Mouse (Mus musculus) midbrain, postnatal 0 days (tissue): ENCODE data around the gene Gpr132. TPM values are rescaled to one million over a fixed set of nuclear protein-coding genes. Genes with fewer than 3 reads are reported as not detected.

Experiments
- ATAC-seq: fragments of 200-750 bp; cut with Nextera tagmentation; 2 replicates; pipeline ENCODE4 v1.8.0; 2017; ENCODE audit warnings: moderate number of reproducible peaks, mild to moderate bottlenecking, moderate TSS enrichment, moderate library complexity; ENCODE audit not compliant: low FRiP score
- DNase-seq: peaks from one replicate; pipeline ENCODE4 v3.0.0-alpha.2; 2015; ENCODE audit warnings: low spot score
- H3K27ac ChIP-seq: fragments of 300-500 bp; sonication (generic); 2 replicates; pipeline ENCODE4 v1.5.1; 2014; ENCODE audit warnings: low read depth, mild to moderate bottlenecking, low read length, mixed read lengths
- H3K27me3 ChIP-seq: fragments of 300-500 bp; sonication (generic); 2 replicates; pipeline ENCODE4 v1.6.1; 2014; ENCODE audit warnings: low read length, control low read depth, mixed read lengths; ENCODE audit not compliant: insufficient read depth
- H3K36me3 ChIP-seq: fragments of 300-500 bp; sonication (generic); 2 replicates; pipeline ENCODE4 v1.6.1; 2014; ENCODE audit warnings: low read length, control low read depth, mixed read lengths; ENCODE audit not compliant: insufficient read depth
- H3K4me1 ChIP-seq: fragments of 300-500 bp; sonication (generic); 2 replicates; pipeline ENCODE4 v1.6.1; 2014; ENCODE audit warnings: mild to moderate bottlenecking, control low read depth, antibody characterized with exemption, low read length, mixed read lengths; ENCODE audit not compliant: insufficient read depth
- H3K4me2 ChIP-seq: fragments of 300-500 bp; sonication (generic); 2 replicates; pipeline ENCODE4 v1.6.1; 2014; ENCODE audit warnings: low read depth, mild to moderate bottlenecking, low read length, mixed read lengths; ENCODE audit not compliant: poor library complexity, severe bottlenecking
- H3K4me3 ChIP-seq: fragments of 300-500 bp; sonication (generic); 2 replicates; pipeline ENCODE4 v1.5.1; 2014; ENCODE audit warnings: low read depth, mild to moderate bottlenecking, low read length, moderate library complexity
- H3K9ac ChIP-seq: fragments of 300-500 bp; sonication (generic); replicated peaks from 2 replicates; pipeline ENCODE4 v1.6.1; 2014; ENCODE audit warnings: mild to moderate bottlenecking, low read length, moderate library complexity, mixed read lengths; ENCODE audit not compliant: poor library complexity, severe bottlenecking
- H3K9me3 ChIP-seq: fragments of 300-500 bp; sonication (generic); 2 replicates; pipeline ENCODE4 v1.6.1; 2016; ENCODE audit warnings: low read length, control low read depth
- CTCF ChIP-seq: IDR thresholded peaks from 2 replicates; pipeline ENCODE4 v1.5.1; 2016; ENCODE audit warnings: antibody characterized with exemption, mild to moderate bottlenecking
- WGBS: fragments of 180-500 bp; shearing (Covaris S2); extraction: QIAGEN DNeasy Blood & Tissue Kit; methylation state at CpG from one replicate; pipeline ENCODE4 v1.1.7; 2014; 5-methylcytosine and 5-hydroxymethylcytosine counted together
- polyA plus RNA-seq: library from polyadenylated mRNA; unstranded; fragments of >200 nt; fragmentation: Nextera tagmentation; extraction: Ambion mirVana; gene quantifications from 2 replicates; pipeline ENCODE4 v1.2.1, GENCODE M21; 2015
- total RNA-seq: library from RNA; depleted of rRNA; stranded (reverse); fragments of >200 nt; gene quantifications from 2 replicates; pipeline ENCODE4 v1.2.3, GENCODE M21; 2014; rRNA removed

Gene Gpr132
- total RNA-seq (0.16 TPM in 1 of 2 replicates, not detected in the other), polyA plus RNA-seq (0.06 TPM in 2 replicates)

- no peaks in the 10 kb centered on the region for H3K9me3 ChIP-seq
- no peak for TF ChIP-seq CTCF
- no peak within 1 kb of the TSS for H3K27ac ChIP-seq
- no peak within 1 kb of the TSS for H3K9ac ChIP-seq
- H3K36me3 ChIP-seq = no peaks in the 10 kb centered on the region
- H3K4me2 ChIP-seq = no peak within 1 kb of the TSS
- no peak for DNase-seq
- H3K27me3 ChIP-seq = no peaks in the 10 kb centered on the region
- no peaks in the 10 kb centered on the region for H3K4me1 ChIP-seq
- ATAC-seq = no peak
- no peak within 1 kb of the TSS for H3K4me3 ChIP-seq
- 71% methylated on average over 13 of the region's 13 CpGs for WGBS
These were observed at the start of gene Gpr132 for GRCm38 (mm10) chr12:112868178-112869087. TSS of gene Gpr132 (minus strand) at chr12:112868228.

GRCm38 (mm10) chr12:112917486-112917885 lies 49.5 kb upstream of the Gpr132 start:
- Histone ChIP-seq H3K9ac (no peak overlapping the region), H3K9me3 (no peaks in the 10 kb centered on the region), H3K27ac (no peak overlapping the region), H3K4me1 (no peaks in the 10 kb centered on the region), H3K36me3 (peaks cover 76% of the 10 kb centered on the region), H3K4me3 (no peak overlapping the region), H3K4me2 (no peak overlapping the region), H3K27me3 (no peaks in the 10 kb centered on the region)
- 82% methylated on average over 10 of the region's 11 CpGs for WGBS
- no peak for TF ChIP-seq CTCF
- ATAC-seq (no peak), DNase-seq (no peak)

- H3K27me3 ChIP-seq = no peaks in the 10 kb centered on the region
- H3K27ac ChIP-seq = no peak overlapping the region
- ATAC-seq (no peak), DNase-seq (no peak)
- H3K9ac ChIP-seq = no peak overlapping the region
- peaks cover 82% of the 10 kb centered on the region for H3K36me3 ChIP-seq
- TF ChIP-seq CTCF = no peak
- H3K4me3 ChIP-seq = no peak overlapping the region
- H3K4me1 ChIP-seq = no peaks in the 10 kb centered on the region
- H3K9me3 ChIP-seq = no peaks in the 10 kb centered on the region
- WGBS = 81% methylated on average over 16 of the region's 16 CpGs
- H3K4me2 ChIP-seq = no peak overlapping the region
These were observed 48.8 kb upstream of the Gpr132 start for GRCm38 (mm10) chr12:112916698-112917400.

GRCm38 (mm10) chr12:112915587-112915986 lies 47.6 kb upstream of the Gpr132 start:
- DNase-seq (no peak), ATAC-seq (no peak)
- no peaks in the 10 kb centered on the region for H3K4me1 ChIP-seq
- no peak overlapping the region for H3K4me3 ChIP-seq
- H3K9ac ChIP-seq = no peak overlapping the region
- H3K36me3 ChIP-seq = peaks cover 91% of the 10 kb centered on the region
- WGBS = 80% methylated on average over 12 of the region's 13 CpGs
- H3K27ac ChIP-seq = no peak overlapping the region
- H3K4me2 ChIP-seq = no peak overlapping the region
- no peaks in the 10 kb centered on the region for H3K9me3 ChIP-seq
- no peak for TF ChIP-seq CTCF
- H3K27me3 ChIP-seq = no peaks in the 10 kb centered on the region

- no peak overlapping the region for H3K27ac ChIP-seq
- ATAC-seq = no peak
- H3K4me3 ChIP-seq = no peak overlapping the region
- no peak overlapping the region for H3K4me2 ChIP-seq
- H3K4me1 ChIP-seq = no peaks in the 10 kb centered on the region
- DNase-seq = no peak
- 76% methylated on average over 11 of the region's 11 CpGs for WGBS
- TF ChIP-seq CTCF = no peak
- no peaks in the 10 kb centered on the region for H3K9me3 ChIP-seq
- H3K27me3 ChIP-seq = no peaks in the 10 kb centered on the region
- no peak overlapping the region for H3K9ac ChIP-seq
- peaks cover 91% of the 10 kb centered on the region for H3K36me3 ChIP-seq
These were observed 46.5 kb upstream of the Gpr132 start for GRCm38 (mm10) chr12:112914527-112914926.
